Comparison of ENCODE assay signal across 12 mouse cellular contexts in the genomic region with DNA sequence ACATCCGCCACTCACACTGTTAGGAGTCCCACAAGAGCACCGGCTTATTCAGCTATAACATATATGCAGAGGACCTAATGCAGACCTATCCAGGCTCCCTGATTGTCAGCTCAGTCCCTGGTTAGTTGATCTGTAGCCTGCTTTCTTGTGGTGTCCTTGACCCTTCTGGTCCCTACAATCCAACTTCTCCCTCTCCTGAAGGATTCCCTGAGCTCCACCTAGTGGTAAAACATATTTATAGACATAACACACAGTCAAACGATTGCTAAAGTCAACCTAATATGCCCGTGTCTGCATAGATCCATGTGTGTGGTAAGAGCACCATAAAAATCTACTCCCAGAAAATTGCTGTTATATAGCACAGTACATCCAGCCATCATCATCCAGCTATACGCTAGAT. TPM values are rescaled to one million over a fixed set of nuclear protein-coding genes. Genes with fewer than 3 reads are reported as not detected.
A peak's percentile ranks its signal among the peaks of the same experiment; 100 is the strongest.
DNase-seq lines count a peak whose midpoint lies in the region; ATAC-seq and TF ChIP-seq lines count a peak whose summit lies in the region.
"Had no signal": no experiment of that assay in that cellular context is flagged by ENCODE, and none has a peak within 500 bp of the region (broad histone marks: within the 10 kb centered on the region; RNA-seq: fewer than 3 reads in every experiment).

No protein-coding gene starts in this region.

- DNase-seq in intestine, embryonic 14.5 days (ENCODE audit: low spot score), result peak; percentile 43
- peak; percentile 65 for DNase-seq in brain, embryonic 14.5 days (ENCODE audit: low read depth)
- no peak for DNase-seq in T-cell, adult 2 months (ENCODE audit: low spot score)
- DNase-seq in thymus, postnatal 4 days, result no peak
- no peak for DNase-seq in gastrocnemius, adult 18-20 months (ENCODE audit: low spot score)
- DNase-seq: right cerebral cortex, postnatal 25 days had no signal

- TF ChIP-seq POLR2A in brain, embryonic 14.5 days (IDR thresholded peaks at IDR 0.05; ENCODE audit: borderline replicate concordance, extremely low read depth, insufficient read depth, insufficient read length, poor library complexity, severe bottlenecking), result no peak

- H3K9ac ChIP-seq in intestine, embryonic 14.5 days (ENCODE audit: low read length), result no peak overlapping the region
- H3K9ac ChIP-seq in intestine, embryonic 16.5 days (ENCODE audit: low read depth, low read length), result no peak overlapping the region
- H3K9ac ChIP-seq: embryonic facial prominence, embryonic 12.5 days; heart, embryonic 15.5 days had no signal

- 70% methylated on average over 5 of the region's 5 CpGs for WGBS in intestine, embryonic 14.5 days
- WGBS in intestine, embryonic 16.5 days, result 71% methylated on average over 5 of the region's 5 CpGs

- no peak overlapping the region for H3K27ac ChIP-seq in intestine, embryonic 14.5 days (ENCODE audit: low read depth)
- H3K27ac ChIP-seq in intestine, embryonic 16.5 days (ENCODE audit: low read length), result no peak overlapping the region
- H3K27ac ChIP-seq: embryonic facial prominence, embryonic 12.5 days; heart, embryonic 15.5 days had no signal

- H3K9me3 ChIP-seq in intestine, embryonic 14.5 days (ENCODE audit: control insufficient read depth, low read length), result no peaks in the 10 kb centered on the region
- no peaks in the 10 kb centered on the region for H3K9me3 ChIP-seq in intestine, embryonic 16.5 days (ENCODE audit: control insufficient read depth, low read length)
- H3K9me3 ChIP-seq in E14TG2a.4 (ENCODE audit: low read length), result no peaks in the 10 kb centered on the region
- H3K9me3 ChIP-seq: embryonic facial prominence, embryonic 12.5 days; heart, embryonic 15.5 days had no signal

- ATAC-seq in intestine, embryonic 14.5 days (replicated peaks; ENCODE audit: low FRiP score, low TSS enrichment, low read depth), result no peak
- no peak for ATAC-seq in intestine, embryonic 16.5 days
- peak; percentile 35; the same call in 1 of the 2 replicates for ATAC-seq in granulocyte monocyte progenitor cell, adult 5-6 weeks (replicated peaks; ENCODE audit: poor library complexity, severe bottlenecking)

- no peak overlapping the region for H3K4me2 ChIP-seq in intestine, embryonic 14.5 days (ENCODE audit: low read length)
- H3K4me2 ChIP-seq in intestine, embryonic 16.5 days (ENCODE audit: low read depth, low read length), result no peak overlapping the region
- H3K4me2 ChIP-seq: embryonic facial prominence, embryonic 12.5 days; heart, embryonic 15.5 days had no signal

- H3K4me3 ChIP-seq in intestine, embryonic 14.5 days (ENCODE audit: low read depth, low read length), result no peak overlapping the region
- H3K4me3 ChIP-seq in intestine, embryonic 16.5 days (ENCODE audit: low read length), result no peak overlapping the region
- H3K4me3 ChIP-seq in E14TG2a.4 (replicated peaks; ENCODE audit: low read length), result no peak overlapping the region
- H3K4me3 ChIP-seq: embryonic facial prominence, embryonic 12.5 days; heart, embryonic 15.5 days had no signal

- no peaks in the 10 kb centered on the region for H3K4me1 ChIP-seq in intestine, embryonic 14.5 days (replicated peaks; ENCODE audit: control insufficient read depth, insufficient read depth, low read length)
- no peaks in the 10 kb centered on the region for H3K4me1 ChIP-seq in intestine, embryonic 16.5 days (ENCODE audit: control insufficient read depth, insufficient read depth, low read length)
- no peaks in the 10 kb centered on the region for H3K4me1 ChIP-seq in E14TG2a.4 (replicated peaks; ENCODE audit: low read depth, low read length)
- H3K4me1 ChIP-seq: embryonic facial prominence, embryonic 12.5 days; heart, embryonic 15.5 days had no signal

- H3K27me3 ChIP-seq in intestine, embryonic 14.5 days (replicated peaks; ENCODE audit: control insufficient read depth, insufficient read depth, low read length), result no peaks in the 10 kb centered on the region
- no peaks in the 10 kb centered on the region for H3K27me3 ChIP-seq in intestine, embryonic 16.5 days (replicated peaks; ENCODE audit: control insufficient read depth, insufficient read depth, low read length)
- H3K27me3 ChIP-seq in E14TG2a.4 (ENCODE audit: insufficient read depth, low read length), result no peaks in the 10 kb centered on the region
- H3K27me3 ChIP-seq: embryonic facial prominence, embryonic 12.5 days; heart, embryonic 15.5 days had no signal

- TF ChIP-seq CTCF in E14TG2a.4 (conservative IDR thresholded peaks at IDR 0.05; ENCODE audit: low read length), result peak; percentile 32
- peak; percentile 28; the same call in 1 of the 2 replicates for TF ChIP-seq CTCF in brain, embryonic 14.5 days (IDR thresholded peaks at IDR 0.05; ENCODE audit: borderline replicate concordance, extremely low read depth, insufficient read depth, insufficient read length)

- H3K36me3 ChIP-seq in intestine, embryonic 14.5 days (ENCODE audit: control insufficient read depth, insufficient read depth, low read length), result no peaks in the 10 kb centered on the region
- H3K36me3 ChIP-seq in intestine, embryonic 16.5 days (ENCODE audit: control insufficient read depth, insufficient read depth, low read length), result no peaks in the 10 kb centered on the region
- no peaks in the 10 kb centered on the region for H3K36me3 ChIP-seq in E14TG2a.4 (ENCODE audit: insufficient read depth, low read length)
- H3K36me3 ChIP-seq: embryonic facial prominence, embryonic 12.5 days; heart, embryonic 15.5 days had no signal

RNA-seq across cellular contexts. Expression of a gene that starts 37.5 kb away (rescaled TPM):
- polyA plus RNA-seq in intestine, embryonic 14.5 days (2014; fragmentation: Nextera tagmentation; extraction: Ambion mirVana), result not detected in 2 replicates
- not detected in 2 replicates for polyA plus RNA-seq in intestine, embryonic 16.5 days (2015; fragmentation: Nextera tagmentation; extraction: Ambion mirVana)
- polyA plus RNA-seq in brain, embryonic 14.5 days (2012; rRNA removed), result 1.6 and 3.2 TPM in 2 replicates
- total RNA-seq in granulocyte monocyte progenitor cell, adult 5-6 weeks (2014; fragmentation: Nextera tagmentation), result not detected in 2 replicates
- not detected in 2 replicates for total RNA-seq in granulocyte monocyte progenitor cell, adult 5-6 weeks (2017)
- total RNA-seq in gastrocnemius, adult 18-20 months (2021), result under 1 TPM in 1 of 2 experiments, not detected in 1; 0.17 TPM
- total RNA-seq: megakaryocyte, adult 5-6 weeks had no signal
- polyA plus RNA-seq: heart, embryonic 15.5 days had no signal

Comparison
In these comparisons a context has a peak if more than half of its experiments do, and no peak if none do; other contexts are left out.
1. DNase-seq: peak in intestine, embryonic 14.5 days (single experiment) and brain, embryonic 14.5 days (single experiment); none in T-cell, adult 2 months (single experiment), thymus, postnatal 4 days (single experiment) and gastrocnemius, adult 18-20 months (single experiment).